Mouse (Mus musculus) lung, postnatal 0 days (tissue): ENCODE data around the gene Efna5.

Experiments
- CTCF ChIP-seq: IDR thresholded peaks from 2 replicates; pipeline ENCODE4 v1.5.1; 2016; ENCODE audit warnings: antibody characterized with exemption, mild to moderate bottlenecking
- EP300 ChIP-seq: IDR thresholded peaks from 2 replicates; pipeline ENCODE4 v1.6.1; 2016; ENCODE audit warnings: antibody characterized with exemption, mild to moderate bottlenecking, control low read depth

GRCm38 (mm10) chr17:62675811-62676255, 205.3 kb downstream of the Efna5 start:
- TF ChIP-seq CTCF: no peak
- no peak for TF ChIP-seq EP300
